Mouse (Mus musculus) embryonic facial prominence, embryonic 13.5 days (tissue): Measurements from ENCODE around the gene Gm13290. TPM values are rescaled to one million over a fixed set of nuclear protein-coding genes. Genes with fewer than 3 reads are reported as not detected.

Experiments
- polyA plus RNA-seq: library from polyadenylated mRNA; unstranded; fragments of >200 nt; fragmentation: Nextera tagmentation; extraction: Ambion mirVana; gene quantifications from 2 replicates; pipeline ENCODE4 v1.2.1, GENCODE M21; 2015

The Gm13290 gene
- polyA plus RNA-seq, 1 experiment from 2014 or later = 0.46 TPM

Other genes with a start within 250 kb of the Gm13290 start
- gene Ifna15, start 215.6 kb upstream of the Gm13290 start, polyA plus RNA-seq = not detected in 2 replicates
- not detected in 2 replicates for gene Ifna14, start 202.0 kb upstream of the Gm13290 start, polyA plus RNA-seq
- gene Ifna9, start 181.4 kb upstream of the Gm13290 start, polyA plus RNA-seq = not detected in 2 replicates
- gene Ifna12, start 170.5 kb upstream of the Gm13290 start, polyA plus RNA-seq = not detected in 2 replicates
- gene C87499, start 139.4 kb upstream of the Gm13290 start, polyA plus RNA-seq = not detected in 2 replicates
- not detected in 2 replicates for gene Ifna13, start 129.4 kb upstream of the Gm13290 start, polyA plus RNA-seq
- gene Ifna16, start 96.9 kb upstream of the Gm13290 start, polyA plus RNA-seq = not detected in 2 replicates
- not detected in 2 replicates for gene Ifna2, start 89.9 kb upstream of the Gm13290 start, polyA plus RNA-seq
- not detected in 2 replicates for gene Ifnab, start 82.5 kb upstream of the Gm13290 start, polyA plus RNA-seq
- gene Gm26566, start 52.0 kb upstream of the Gm13290 start, polyA plus RNA-seq = 0.84 and 1.0 TPM in 2 replicates
- gene Klhl9, start 51.4 kb upstream of the Gm13290 start, polyA plus RNA-seq = 111 and 122 TPM in 2 replicates
- not detected in 2 replicates for gene Gm13271, start 19.0 kb upstream of the Gm13290 start, polyA plus RNA-seq
- gene Gm13283, start 13.7 kb upstream of the Gm13290 start, polyA plus RNA-seq = 0.22 and 0.63 TPM in 2 replicates
- gene Gm13289, start 3.1 kb downstream of the Gm13290 start, polyA plus RNA-seq = not detected in 2 replicates
- gene Gm13272, start 6.0 kb downstream of the Gm13290 start, polyA plus RNA-seq = not detected in 2 replicates
- gene Ifnz, start 8.3 kb downstream of the Gm13290 start, polyA plus RNA-seq = not detected in 2 replicates
- not detected in 2 replicates for gene Gm13276, start 11.9 kb downstream of the Gm13290 start, polyA plus RNA-seq
- not detected in 2 replicates for gene Gm13277, start 14.8 kb downstream of the Gm13290 start, polyA plus RNA-seq
- not detected in 2 replicates for gene Gm13278, start 17.7 kb downstream of the Gm13290 start, polyA plus RNA-seq
- not detected in 2 replicates for gene Gm13275, start 20.7 kb downstream of the Gm13290 start, polyA plus RNA-seq
- gene Gm13279, start 23.6 kb downstream of the Gm13290 start, polyA plus RNA-seq = not detected in 2 replicates
- 0.58 and 1.4 TPM in 2 replicates for gene Gm13285, start 25.8 kb downstream of the Gm13290 start, polyA plus RNA-seq
- gene Gm13287, start 29.4 kb downstream of the Gm13290 start, polyA plus RNA-seq = not detected in 2 replicates
- gene Gm13288, start 31.7 kb downstream of the Gm13290 start, polyA plus RNA-seq = 0.11 TPM in 1 of 2 replicates, not detected in the other
- gene Ifna7, start 42.4 kb downstream of the Gm13290 start, polyA plus RNA-seq = not detected in 2 replicates
- gene Ifna11, start 46.1 kb downstream of the Gm13290 start, polyA plus RNA-seq = not detected in 2 replicates
- gene Ifna6, start 53.6 kb downstream of the Gm13290 start, polyA plus RNA-seq = not detected in 2 replicates
- not detected in 2 replicates for gene Ifna5, start 61.7 kb downstream of the Gm13290 start, polyA plus RNA-seq
- gene Ifna4, start 68.0 kb downstream of the Gm13290 start, polyA plus RNA-seq = not detected in 2 replicates
- not detected in 2 replicates for gene Ifna1, start 76.3 kb downstream of the Gm13290 start, polyA plus RNA-seq
- gene Ifne, start 106.4 kb downstream of the Gm13290 start, polyA plus RNA-seq = not detected in 2 replicates